Mouse (Mus musculus) lung, postnatal 4 days (tissue): Measurements from ENCODE around the gene Gclm.
"Not testable (repeated sequence)": the region's sequence is repeated elsewhere in the genome, so short reads cannot be mapped to it uniquely, and the experiment has no call there.

Experiments
- DNase-seq, 2 experiments: peaks; one replicate each; pipeline ENCODE4 v3.0.0; 2021

Gene Gclm

GRCm38 (mm10) chr3:122243416-122244167, 1.8 kb upstream of the Gclm start:
- no peak for DNase-seq

- no peak for DNase-seq
Observed at GRCm38 (mm10) chr3:122244759-122245158, 598 bp upstream of the Gclm start.

- peak; percentile 76 to 79 for DNase-seq
Observed at GRCm38 (mm10) chr3:122245878-122246332, 548 bp downstream of the Gclm start.

- DNase-seq: no peak
Observed at GRCm38 (mm10) chr3:122246406-122246805, 1.0 kb downstream of the Gclm start.

- no peak for DNase-seq
Observed at GRCm38 (mm10) chr3:122246986-122247767, 1.8 kb downstream of the Gclm start.

- no peak for DNase-seq
Observed at GRCm38 (mm10) chr3:122247768-122248100, 2.4 kb downstream of the Gclm start.

- DNase-seq: no peak
Observed at GRCm38 (mm10) chr3:122252466-122253253, 7.3 kb downstream of the Gclm start.

- DNase-seq: not testable (repeated sequence)
Observed at GRCm38 (mm10) chr3:122254050-122254449, 8.7 kb downstream of the Gclm start.

- DNase-seq: no peak
Observed at GRCm38 (mm10) chr3:122269986-122270385, 24.6 kb downstream of the Gclm start.

GRCm38 (mm10) chr3:122272565-122272964, 27.2 kb downstream of the Gclm start:
- not testable (repeated sequence) for DNase-seq

GRCm38 (mm10) chr3:122273407-122274240, 28.3 kb downstream of the Gclm start:
- DNase-seq: no peak

- DNase-seq: peak; percentile 95 to 97
Observed at GRCm38 (mm10) chr3:122274241-122275024, 29.1 kb downstream of the Gclm start, which contains the start of gene Dnttip2. Gene Dnttip2 (plus strand): TSS chr3:122274388.

- DNase-seq: no peak
Observed at GRCm38 (mm10) chr3:122275111-122275510, 29.8 kb downstream of the Gclm start.

GRCm38 (mm10) chr3:122287195-122287594, 41.8 kb downstream of the Gclm start:
- no peak for DNase-seq

- DNase-seq: no peak
Observed at GRCm38 (mm10) chr3:122288613-122289195, 43.3 kb downstream of the Gclm start.

GRCm38 (mm10) chr3:122289344-122289743, 44.0 kb downstream of the Gclm start:
- DNase-seq: not testable (repeated sequence)

- DNase-seq: peak; percentile 50 to 63
Observed at GRCm38 (mm10) chr3:122290696-122291095, 45.3 kb downstream of the Gclm start.

- DNase-seq: peak; percentile 36 to 65
Observed at GRCm38 (mm10) chr3:122291828-122292227, 46.5 kb downstream of the Gclm start.

- DNase-seq: peak; percentile 93 to 97
Observed at GRCm38 (mm10) chr3:122292300-122293222, 47.2 kb downstream of the Gclm start.
